Mouse (Mus musculus): Measurements from ENCODE around the gene Scnm1. TPM values are rescaled to one million over a fixed set of nuclear protein-coding genes. Genes with fewer than 3 reads are reported as not detected.
A peak's percentile ranks its signal among the peaks of the same experiment; 100 is the strongest.

Gene Scnm1
- polyA plus RNA-seq, 1 experiment from 2014 or later = 93.1 TPM

GRCm38 (mm10) chr3:95159987-95160963 lies 26.5 kb upstream of the Scnm1 start, which contains the start of gene Sema6c:
TSS of gene Sema6c (plus strand) at chr3:95160457.
- Histone ChIP-seq H3K4me3 (replicated peaks; ENCODE audit: low read length) (peak within 1 kb of the TSS; percentile 98), H3K4me1 (replicated peaks; ENCODE audit: control insufficient read depth, insufficient read depth, low read length) (peaks cover 34% of the 10 kb centered on the region), H3K27me3 (replicated peaks; ENCODE audit: control insufficient read depth, insufficient read depth, low read length) (no peaks in the 10 kb centered on the region), H3K9ac (replicated peaks; ENCODE audit: low read depth, low read length) (peak within 1 kb of the TSS; percentile 96), H3K9me3 (ENCODE audit: control insufficient read depth, low read length) (no peaks in the 10 kb centered on the region), H3K36me3 (ENCODE audit: control insufficient read depth, insufficient read depth) (peaks cover 5% of the 10 kb centered on the region), H3K27ac (ENCODE audit: low read length) (peak within 1 kb of the TSS; percentile 78), H3K4me2 (ENCODE audit: low read length) (peak within 1 kb of the TSS; percentile 75)
- WGBS = under 1% methylated on average over 66 of the region's 66 CpGs
- ATAC-seq = peak; percentile 98

- H3K4me3 ChIP-seq (replicated peaks; ENCODE audit: low read length) = peak overlapping the region; percentile 98
- H3K4me2 ChIP-seq (ENCODE audit: low read length) = peak overlapping the region; percentile 75
- H3K9ac ChIP-seq (replicated peaks; ENCODE audit: low read depth, low read length) = peak overlapping the region; percentile 96
- H3K27me3 ChIP-seq (replicated peaks; ENCODE audit: control insufficient read depth, insufficient read depth, low read length) = no peaks in the 10 kb centered on the region
- no peaks in the 10 kb centered on the region for H3K9me3 ChIP-seq (ENCODE audit: control insufficient read depth, low read length)
- ATAC-seq = no peak
- H3K36me3 ChIP-seq (ENCODE audit: control insufficient read depth, insufficient read depth) = no peaks in the 10 kb centered on the region; the same call in 1 of the 2 replicates
- peaks cover 33% of the 10 kb centered on the region for H3K4me1 ChIP-seq (replicated peaks; ENCODE audit: control insufficient read depth, insufficient read depth, low read length)
- WGBS = 19% methylated on average over 8 of the region's 8 CpGs
- H3K27ac ChIP-seq (ENCODE audit: low read length) = no peak overlapping the region
These were observed 25.7 kb upstream of the Scnm1 start for GRCm38 (mm10) chr3:95159511-95159986.

GRCm38 (mm10) chr3:95153874-95154273 lies 20.1 kb upstream of the Scnm1 start:
- no peak for ATAC-seq
- no peak overlapping the region for H3K27ac ChIP-seq (ENCODE audit: low read length)
- 54% methylated on average over 4 of the region's 4 CpGs for WGBS

GRCm38 (mm10) chr3:95147924-95148323 lies 14.1 kb upstream of the Scnm1 start:
- Histone ChIP-seq H3K9ac (replicated peaks; ENCODE audit: low read depth, low read length) (no peak overlapping the region), H3K4me2 (ENCODE audit: low read length) (no peak overlapping the region), H3K36me3 (ENCODE audit: control insufficient read depth, insufficient read depth) (no peaks in the 10 kb centered on the region), H3K4me1 (replicated peaks; ENCODE audit: control insufficient read depth, insufficient read depth, low read length) (no peaks in the 10 kb centered on the region), H3K27me3 (replicated peaks; ENCODE audit: control insufficient read depth, insufficient read depth, low read length) (no peaks in the 10 kb centered on the region), H3K4me3 (replicated peaks; ENCODE audit: low read length) (no peak overlapping the region), H3K9me3 (ENCODE audit: control insufficient read depth, low read length) (no peaks in the 10 kb centered on the region), H3K27ac (ENCODE audit: low read length) (no peak overlapping the region)
- no peak for ATAC-seq
- 64% methylated on average over 3 of the region's 3 CpGs for WGBS

More at GRCm38 (mm10) chr3:95153874-95154273, 20.1 kb upstream of the Scnm1 start:
- Histone ChIP-seq H3K4me3 (replicated peaks; ENCODE audit: low read length) (no peak overlapping the region), H3K9me3 (ENCODE audit: control insufficient read depth, low read length) (no peaks in the 10 kb centered on the region), H3K4me2 (ENCODE audit: low read length) (no peak overlapping the region), H3K4me1 (replicated peaks; ENCODE audit: control insufficient read depth, insufficient read depth, low read length) (no peaks in the 10 kb centered on the region), H3K27me3 (replicated peaks; ENCODE audit: control insufficient read depth, insufficient read depth, low read length) (no peaks in the 10 kb centered on the region), H3K36me3 (ENCODE audit: control insufficient read depth, insufficient read depth) (no peaks in the 10 kb centered on the region), H3K9ac (replicated peaks; ENCODE audit: low read depth, low read length) (no peak overlapping the region)

- no peaks in the 10 kb centered on the region for H3K9me3 ChIP-seq (ENCODE audit: control insufficient read depth, low read length)
- peak; percentile 85 for ATAC-seq
- H3K4me3 ChIP-seq (replicated peaks; ENCODE audit: low read length) = no peak overlapping the region
- H3K36me3 ChIP-seq (ENCODE audit: control insufficient read depth, insufficient read depth) = peaks cover 9% of the 10 kb centered on the region
- no peaks in the 10 kb centered on the region for H3K27me3 ChIP-seq (replicated peaks; ENCODE audit: control insufficient read depth, insufficient read depth, low read length)
- H3K27ac ChIP-seq (ENCODE audit: low read length) = no peak overlapping the region
- no peak overlapping the region for H3K4me2 ChIP-seq (ENCODE audit: low read length)
- no peaks in the 10 kb centered on the region for H3K4me1 ChIP-seq (replicated peaks; ENCODE audit: control insufficient read depth, insufficient read depth, low read length)
- no peak overlapping the region for H3K9ac ChIP-seq (replicated peaks; ENCODE audit: low read depth, low read length)
- 9% methylated on average over 5 of the region's 5 CpGs for WGBS
These were observed 8.8 kb upstream of the Scnm1 start for GRCm38 (mm10) chr3:95142617-95143011.

- H3K36me3 ChIP-seq (ENCODE audit: control insufficient read depth, insufficient read depth) = peaks cover 9% of the 10 kb centered on the region
- H3K27ac ChIP-seq (ENCODE audit: low read length) = no peak within 1 kb of the TSS
- H3K4me3 ChIP-seq (replicated peaks; ENCODE audit: low read length) = no peak within 1 kb of the TSS
- H3K4me1 ChIP-seq (replicated peaks; ENCODE audit: control insufficient read depth, insufficient read depth, low read length) = no peaks in the 10 kb centered on the region
- no peaks in the 10 kb centered on the region for H3K9me3 ChIP-seq (ENCODE audit: control insufficient read depth, low read length)
- WGBS = 85% methylated on average over 10 of the region's 10 CpGs
- ATAC-seq = 0 out of 2 replicates have a peak, but pooled peaks have one; percentile 11
- H3K4me2 ChIP-seq (ENCODE audit: low read length) = no peak within 1 kb of the TSS
- no peaks in the 10 kb centered on the region for H3K27me3 ChIP-seq (replicated peaks; ENCODE audit: control insufficient read depth, insufficient read depth, low read length)
- no peak within 1 kb of the TSS for H3K9ac ChIP-seq (replicated peaks; ENCODE audit: low read depth, low read length)
These were observed 8.3 kb upstream of the Scnm1 start, which contains the start of gene Tnfaip8l2 for GRCm38 (mm10) chr3:95141952-95142616. TSS of gene Tnfaip8l2 (minus strand) at chr3:95142360.

GRCm38 (mm10) chr3:95141474-95141873 lies 7.7 kb upstream of the Scnm1 start:
- Histone ChIP-seq H3K36me3 (ENCODE audit: control insufficient read depth, insufficient read depth) (peaks cover 9% of the 10 kb centered on the region), H3K4me2 (ENCODE audit: low read length) (no peak overlapping the region), H3K4me3 (replicated peaks; ENCODE audit: low read length) (no peak overlapping the region), H3K27ac (ENCODE audit: low read length) (no peak overlapping the region), H3K27me3 (replicated peaks; ENCODE audit: control insufficient read depth, insufficient read depth, low read length) (no peaks in the 10 kb centered on the region), H3K4me1 (replicated peaks; ENCODE audit: control insufficient read depth, insufficient read depth, low read length) (no peaks in the 10 kb centered on the region), H3K9me3 (ENCODE audit: control insufficient read depth, low read length) (no peaks in the 10 kb centered on the region), H3K9ac (replicated peaks; ENCODE audit: low read depth, low read length) (no peak overlapping the region)
- no peak for ATAC-seq
- WGBS = 91% methylated on average over 9 of the region's 9 CpGs

- Histone ChIP-seq H3K27ac (ENCODE audit: low read length) (no peak overlapping the region), H3K36me3 (ENCODE audit: control insufficient read depth, insufficient read depth) (peaks cover 9% of the 10 kb centered on the region), H3K4me1 (replicated peaks; ENCODE audit: control insufficient read depth, insufficient read depth, low read length) (peaks cover 1% of the 10 kb centered on the region; the same call in 1 of the 2 replicates), H3K9ac (replicated peaks; ENCODE audit: low read depth, low read length) (no peak overlapping the region), H3K9me3 (ENCODE audit: control insufficient read depth, low read length) (no peaks in the 10 kb centered on the region), H3K4me3 (replicated peaks; ENCODE audit: low read length) (no peak overlapping the region), H3K27me3 (replicated peaks; ENCODE audit: control insufficient read depth, insufficient read depth, low read length) (no peaks in the 10 kb centered on the region), H3K4me2 (ENCODE audit: low read length) (no peak overlapping the region)
- no peak for ATAC-seq
- WGBS = 89% methylated on average over 6 of the region's 6 CpGs
These were observed 7.0 kb upstream of the Scnm1 start for GRCm38 (mm10) chr3:95140795-95141194.

- H3K4me2 ChIP-seq (ENCODE audit: low read length) = no peak overlapping the region
- H3K4me1 ChIP-seq (replicated peaks; ENCODE audit: control insufficient read depth, insufficient read depth, low read length) = peaks cover 6% of the 10 kb centered on the region; the same call in 1 of the 2 replicates
- WGBS = 63% methylated on average over 18 of the region's 18 CpGs
These were observed 6.4 kb upstream of the Scnm1 start for GRCm38 (mm10) chr3:95140289-95140595.

More at GRCm38 (mm10) chr3:95140289-95140595, 6.4 kb upstream of the Scnm1 start:
- H3K9ac ChIP-seq (replicated peaks; ENCODE audit: low read depth, low read length) = no peak overlapping the region
- H3K4me3 ChIP-seq (replicated peaks; ENCODE audit: low read length) = no peak overlapping the region
- no peak overlapping the region for H3K27ac ChIP-seq (ENCODE audit: low read length)
- ATAC-seq = no peak
- H3K36me3 ChIP-seq (ENCODE audit: control insufficient read depth, insufficient read depth) = peaks cover 9% of the 10 kb centered on the region
- no peaks in the 10 kb centered on the region for H3K9me3 ChIP-seq (ENCODE audit: control insufficient read depth, low read length)
- H3K27me3 ChIP-seq (replicated peaks; ENCODE audit: control insufficient read depth, insufficient read depth, low read length) = no peaks in the 10 kb centered on the region

Data from forebrain, embryonic 16.5 days (tissue).